Mouse (Mus musculus) embryonic fibroblast, embryonic 13.5 days (primary cell): Measurements from ENCODE around the gene Myog. TPM values are rescaled to one million over a fixed set of nuclear protein-coding genes. Genes with fewer than 3 reads are reported as not detected.

Experiments used
- H3K27ac ChIP-seq: 2 replicates; pipeline ENCODE4 v1.5.1; 2012; ENCODE audit warnings: low read length, control low read depth, inconsistent platforms; ENCODE audit not compliant: insufficient read depth
- H3K4me1 ChIP-seq: 2 replicates; pipeline ENCODE4 v1.6.1; 2011; ENCODE audit warnings: low read length; ENCODE audit not compliant: control insufficient read depth, insufficient read depth
- H3K4me3 ChIP-seq: 2 replicates; pipeline ENCODE4 v1.5.1; 2011; ENCODE audit warnings: mild to moderate bottlenecking, control low read depth, low read length; ENCODE audit not compliant: insufficient read depth
- CTCF ChIP-seq: IDR thresholded peaks from 2 replicates; pipeline ENCODE4 v1.5.1; 2011; ENCODE audit warnings: mild to moderate bottlenecking, control low read depth, low read length, moderate library complexity, borderline replicate concordance; ENCODE audit not compliant: insufficient read depth
- POLR2A ChIP-seq: IDR thresholded peaks from 2 replicates; pipeline ENCODE4 v1.6.1; 2011; ENCODE audit warnings: low read depth, mild to moderate bottlenecking, control low read depth, low read length, moderate library complexity
- polyA plus RNA-seq: library from polyadenylated mRNA; stranded (reverse); fragments of >200 nt; gene quantifications from 2 replicates; pipeline ENCODE4 v1.2.4, GENCODE M21; 2011; ENCODE audit warnings: low read depth; ENCODE audit not compliant: missing spikeins, insufficient read length

Gene Myog
- polyA plus RNA-seq, 1 experiment: not detected

- no peak overlapping the region for H3K4me3 ChIP-seq
- H3K27ac ChIP-seq: no peak overlapping the region
- no peaks in the 10 kb centered on the region for H3K4me1 ChIP-seq
- no peak for TF ChIP-seq POLR2A
These were observed 6.7 kb upstream of the Myog start for GRCm38 (mm10) chr1:134283108-134283507.

GRCm38 (mm10) chr1:134285458-134286120 lies 4.2 kb upstream of the Myog start:
- TF ChIP-seq POLR2A: no peak
- TF ChIP-seq CTCF: no peak
- no peak overlapping the region for H3K4me3 ChIP-seq
- H3K27ac ChIP-seq: no peak overlapping the region
- H3K4me1 ChIP-seq: no peaks in the 10 kb centered on the region

- no peak for TF ChIP-seq POLR2A
- no peak for TF ChIP-seq CTCF
- no peaks in the 10 kb centered on the region for H3K4me1 ChIP-seq
- H3K27ac ChIP-seq: no peak overlapping the region
- no peak overlapping the region for H3K4me3 ChIP-seq
These were observed 1.6 kb upstream of the Myog start for GRCm38 (mm10) chr1:134288239-134288638.

GRCm38 (mm10) chr1:134290300-134290699 lies 511 bp downstream of the Myog start:
- Histone ChIP-seq H3K4me3 (no peak overlapping the region), H3K4me1 (no peaks in the 10 kb centered on the region), H3K27ac (no peak overlapping the region)
- TF ChIP-seq CTCF: no peak
- no peak for TF ChIP-seq POLR2A

- no peak overlapping the region for H3K4me3 ChIP-seq
- TF ChIP-seq POLR2A: no peak
- TF ChIP-seq CTCF: peak; percentile 8; the same call in 1 of the 2 replicates
- no peaks in the 10 kb centered on the region for H3K4me1 ChIP-seq
- H3K27ac ChIP-seq: no peak overlapping the region
These were observed 1.1 kb downstream of the Myog start for GRCm38 (mm10) chr1:134290909-134291308.

GRCm38 (mm10) chr1:134291555-134291954 lies 1.8 kb downstream of the Myog start:
- no peak for TF ChIP-seq CTCF
- TF ChIP-seq POLR2A: no peak
- H3K27ac ChIP-seq: no peak overlapping the region
- H3K4me1 ChIP-seq: no peaks in the 10 kb centered on the region
- H3K4me3 ChIP-seq: no peak overlapping the region

GRCm38 (mm10) chr1:134292073-134292472 lies 2.3 kb downstream of the Myog start:
- Histone ChIP-seq H3K4me3 (no peak overlapping the region), H3K27ac (no peak overlapping the region), H3K4me1 (no peaks in the 10 kb centered on the region)
- TF ChIP-seq CTCF (no peak), POLR2A (no peak)

- no peak overlapping the region for H3K27ac ChIP-seq
- H3K4me1 ChIP-seq: no peaks in the 10 kb centered on the region
- TF ChIP-seq POLR2A: no peak
- no peak overlapping the region for H3K4me3 ChIP-seq
These were observed 2.8 kb downstream of the Myog start for GRCm38 (mm10) chr1:134292601-134293000.

- no peak for TF ChIP-seq CTCF
- Histone ChIP-seq H3K4me1 (no peaks in the 10 kb centered on the region), H3K27ac (no peak overlapping the region), H3K4me3 (no peak overlapping the region)
These were observed 3.5 kb downstream of the Myog start for GRCm38 (mm10) chr1:134293276-134293675.

GRCm38 (mm10) chr1:134293738-134294604 lies 4.2 kb downstream of the Myog start:
- TF ChIP-seq POLR2A (no peak), CTCF (no peak)
- H3K4me1 ChIP-seq: no peaks in the 10 kb centered on the region
- no peak overlapping the region for H3K27ac ChIP-seq
- H3K4me3 ChIP-seq: no peak overlapping the region
